Mouse (Mus musculus): ENCODE data around the gene Negr1. TPM values are rescaled to one million over a fixed set of nuclear protein-coding genes. Genes with fewer than 3 reads are reported as not detected.

Gene Negr1
- total and polyA plus RNA-seq, 3 experiments = not detected

DNA sequence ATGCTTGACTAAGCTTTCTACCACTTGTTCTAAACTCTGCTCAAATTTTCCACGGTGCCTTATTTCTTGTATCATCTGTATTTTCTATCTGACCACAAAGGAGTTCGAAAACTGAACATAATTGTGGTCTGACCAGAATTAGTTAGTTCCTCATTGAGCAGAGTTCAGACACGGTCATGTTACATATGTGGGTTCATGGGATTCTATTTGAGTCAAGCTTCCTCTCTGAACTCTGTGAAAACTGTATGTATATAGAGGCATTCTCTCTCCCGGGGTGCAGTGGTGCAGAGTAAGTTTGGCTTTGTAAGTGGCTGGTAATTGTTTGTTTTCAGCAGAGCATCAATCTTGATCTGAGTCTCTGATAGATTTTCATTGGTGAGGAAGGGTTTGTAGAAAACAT is 735.6 kb downstream of the Negr1 start (continued):
- TF ChIP-seq MEF2A (IDR thresholded peaks at IDR 0.05; ENCODE audit: borderline replicate concordance, low read depth, low read length) (peak; percentile 37; the same call in 1 of the 2 replicates), ZNF384 (IDR thresholded peaks at IDR 0.05; ENCODE audit: low read depth, low read length) (no peak), CHD2 (IDR thresholded peaks at IDR 0.05; ENCODE audit: low read length) (no peak), ETS1 (conservative IDR thresholded peaks at IDR 0.05; ENCODE audit: low read depth, low read length) (peak; percentile 45), MXI1 (IDR thresholded peaks at IDR 0.05; ENCODE audit: low read depth, low read length) (no peak), GABPA (IDR thresholded peaks at IDR 0.05; ENCODE audit: insufficient replicate concordance, low read depth, low read length) (no peak), MAZ (IDR thresholded peaks at IDR 0.05; ENCODE audit: low read depth, low read length) (no peak), ZKSCAN1 (IDR thresholded peaks at IDR 0.05; ENCODE audit: borderline replicate concordance, low read depth, low read length) (no peak), ZMIZ1 (IDR thresholded peaks at IDR 0.05; ENCODE audit: low read depth, low read length) (no peak), SIN3A (IDR thresholded peaks at IDR 0.05; ENCODE audit: low read length) (no peak)

DNA sequence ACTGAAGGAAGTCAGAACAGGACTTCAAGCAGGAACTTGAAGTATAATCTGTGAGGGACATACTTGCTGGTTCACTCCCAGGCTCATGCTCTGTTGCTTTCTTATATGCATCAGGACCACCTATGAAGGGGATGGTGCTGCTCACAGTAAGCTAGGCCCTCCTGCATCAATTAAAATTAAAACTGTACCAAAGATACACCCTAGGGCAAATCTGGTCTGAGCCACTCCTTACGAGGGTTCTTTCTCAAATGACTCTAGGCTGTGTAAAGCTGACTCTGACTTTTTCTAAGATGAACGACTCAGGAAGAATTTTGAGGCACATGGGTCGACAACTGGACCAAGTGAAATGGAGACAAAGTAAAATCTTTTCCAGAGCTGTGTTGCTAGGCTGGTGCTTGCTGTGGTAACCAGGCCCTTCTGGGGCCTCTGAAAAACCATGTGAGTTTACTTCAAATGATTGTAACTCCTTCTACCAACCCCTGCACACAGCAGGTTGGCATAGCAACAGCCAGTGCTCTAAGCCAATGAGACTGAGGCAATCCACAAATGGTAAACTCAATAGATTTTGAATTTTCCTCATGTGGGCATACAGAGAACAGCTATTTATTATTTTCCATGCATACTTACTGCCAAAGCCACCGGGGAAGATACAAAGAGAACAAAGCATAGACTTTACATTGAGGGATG is 742.0 kb downstream of the Negr1 start:
- Histone ChIP-seq H3K4me1 (ENCODE audit: control insufficient read depth in 1 of 2, insufficient read depth in 2 of 2) (no peaks in the 10 kb centered on the region), H3K9me3 (replicated peaks; ENCODE audit: low read length) (peaks cover 17% of the 10 kb centered on the region), H3K36me3 (replicated peaks in 1 of 2; ENCODE audit: control insufficient read depth in 1 of 2, insufficient read depth in 1 of 2, low read length in 1 of 2) (no peaks in the 10 kb centered on the region), H3K79me2 (replicated peaks; ENCODE audit: control insufficient read depth, extremely low read depth, insufficient read depth, poor library complexity, severe bottlenecking) (no peaks in the 10 kb centered on the region), H3K4me2 (ENCODE audit: insufficient read depth, low read depth, poor library complexity, severe bottlenecking) (no peak overlapping the region), H3K27ac (ENCODE audit: insufficient read depth, low read depth) (no peak overlapping the region), H3K4me3 (replicated peaks in 1 of 3; ENCODE audit: low read depth in 2 of 3, low read length in 2 of 3, poor library complexity in 1 of 3) (no peak overlapping the region), H3K9ac (ENCODE audit: insufficient read depth, low read depth) (no peak overlapping the region), H3K27me3 (replicated peaks) (peaks cover 39% of the 10 kb centered on the region)
- dilution Hi-C loops (cut with MboI; ENCODE audit: extremely low pct_ligation_motif_present, extremely low pct_unique_long_range_greater_than_20kb, low sequenced_read_pairs) = no loop called here
- TF ChIP-seq USF1 (IDR thresholded peaks at IDR 0.05; ENCODE audit: low read depth, low read length) = no peak
- no peak for TF ChIP-seq MEF2A (IDR thresholded peaks at IDR 0.05; ENCODE audit: borderline replicate concordance, low read depth, low read length)
- no peak for TF ChIP-seq MXI1 (IDR thresholded peaks at IDR 0.05; ENCODE audit: low read depth, low read length)
- TF ChIP-seq IRF4 (IDR thresholded peaks at IDR 0.05; ENCODE audit: low read depth, low read length) = no peak
- no peak for TF ChIP-seq CTCF (conservative IDR thresholded peaks at IDR 0.05 in 1 of 2, IDR thresholded peaks at IDR 0.05 in 1 of 2; ENCODE audit: low read depth in 2 of 2, low read length in 2 of 2)
- no peak for TF ChIP-seq ZC3H11A (IDR thresholded peaks at IDR 0.05; ENCODE audit: low read depth, low read length)
- TF ChIP-seq HCFC1 (IDR thresholded peaks at IDR 0.05; ENCODE audit: low read depth, low read length) = no peak
- no peak for TF ChIP-seq MAX (IDR thresholded peaks at IDR 0.05; ENCODE audit: low read length)
- TF ChIP-seq CHD2 (IDR thresholded peaks at IDR 0.05; ENCODE audit: low read length) = no peak
- no peak for TF ChIP-seq MYC (IDR thresholded peaks at IDR 0.05; ENCODE audit: low read depth, low read length)
- TF ChIP-seq MAFK (IDR thresholded peaks at IDR 0.05; ENCODE audit: insufficient replicate concordance, low read length) = no peak
- DNase-seq (ENCODE audit: extremely low read depth) = no peak
- in situ Hi-C loops (cut with MboI; ENCODE audit: low pct_ligation_motif_present, low pct_unique_long_range_greater_than_20kb, low sequenced_read_pairs) = no loop called here
